Mouse (Mus musculus): ENCODE data around the gene Nom1.

DNA sequence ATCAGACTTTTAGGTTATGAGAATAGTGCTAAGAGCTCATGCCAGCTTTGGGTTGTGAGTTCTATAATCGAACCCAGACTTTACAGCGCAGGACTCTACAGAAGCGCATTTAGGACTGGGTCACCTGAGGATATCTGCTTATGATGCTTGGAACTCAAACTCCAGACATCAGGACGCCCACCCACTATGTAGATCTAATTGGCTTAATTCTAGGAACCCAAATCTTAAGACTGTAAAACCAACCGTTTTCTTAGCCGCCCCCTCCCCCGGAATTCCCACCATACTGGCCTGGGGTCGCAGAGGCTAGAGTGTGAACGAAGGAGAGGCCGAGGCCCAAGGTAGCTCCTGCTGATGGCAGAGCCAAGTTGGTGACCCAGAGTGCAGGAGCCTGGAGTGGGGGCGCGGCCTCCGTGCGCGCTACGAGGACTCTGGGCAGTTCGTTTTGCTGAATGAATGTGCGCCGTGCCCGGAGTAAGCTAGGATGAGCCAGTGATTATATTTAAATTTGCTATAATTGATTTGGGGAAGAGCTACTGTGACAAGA lies 36.5 kb downstream of the Nom1 start:
- no peak for TF ChIP-seq GATA1 (IDR thresholded peaks at IDR 0.05; ENCODE audit: borderline replicate concordance, low read length)
- TF ChIP-seq FLI1 (IDR thresholded peaks at IDR 0.05; ENCODE audit: low read length) = no peak
